Mouse (Mus musculus) limb, embryonic 11.5 days (tissue): ENCODE data around the gene Spon1. TPM values are rescaled to one million over a fixed set of nuclear protein-coding genes. Genes with fewer than 3 reads are reported as not detected.
A peak's percentile ranks its signal among the peaks of the same experiment; 100 is the strongest.

Source experiments
- ATAC-seq: fragments of 200-750 bp; cut with Nextera tagmentation; 2 replicates; pipeline ENCODE4 v1.8.0; 2017; ENCODE audit warnings: low read depth; ENCODE audit not compliant: insufficient number of reproducible peaks, low FRiP score, low TSS enrichment
- DNase-seq: peaks from one replicate; pipeline ENCODE4 v3.0.0-alpha.2; 2015; ENCODE audit warnings: low spot score
- H3K27ac ChIP-seq: fragments of 300-500 bp; sonication (generic); replicated peaks from 2 replicates; pipeline ENCODE4 v1.5.1; 2014; ENCODE audit warnings: low read depth, mild to moderate bottlenecking, low read length
- H3K27me3 ChIP-seq: fragments of 300-500 bp; sonication (generic); 2 replicates; pipeline ENCODE4 v1.6.1; 2014; ENCODE audit warnings: mild to moderate bottlenecking, low read length, mixed read lengths; ENCODE audit not compliant: control insufficient read depth, insufficient read depth
- H3K36me3 ChIP-seq: fragments of 300-500 bp; sonication (generic); 2 replicates; pipeline ENCODE4 v1.6.1; 2014; ENCODE audit warnings: mild to moderate bottlenecking, low read length, moderate library complexity, mixed read lengths; ENCODE audit not compliant: control insufficient read depth, insufficient read depth
- H3K4me1 ChIP-seq: fragments of 300-500 bp; sonication (generic); 2 replicates; pipeline ENCODE4 v1.6.1; 2014; ENCODE audit warnings: low read length, mixed read lengths; ENCODE audit not compliant: control insufficient read depth, insufficient read depth
- H3K4me2 ChIP-seq: fragments of 300-500 bp; sonication (generic); 2 replicates; pipeline ENCODE4 v1.6.1; 2014; ENCODE audit warnings: low read depth, mild to moderate bottlenecking, moderate library complexity; ENCODE audit not compliant: severe bottlenecking
- H3K4me3 ChIP-seq: fragments of 300-500 bp; sonication (generic); 2 replicates; pipeline ENCODE4 v1.5.1; 2014; ENCODE audit warnings: low read depth, low read length
- H3K9ac ChIP-seq: fragments of 300-500 bp; sonication (generic); 2 replicates; pipeline ENCODE4 v1.6.1; 2014; ENCODE audit warnings: mild to moderate bottlenecking, low read length
- H3K9me3 ChIP-seq: fragments of 300-500 bp; sonication (generic); 2 replicates; pipeline ENCODE4 v1.6.1; 2016; ENCODE audit warnings: low read length; ENCODE audit not compliant: control insufficient read depth
- WGBS: fragments of 180-500 bp; shearing (Covaris S2); extraction: QIAGEN DNeasy Blood & Tissue Kit; methylation state at CpG from one replicate; pipeline ENCODE4 v1.1.7; 2014; 5-methylcytosine and 5-hydroxymethylcytosine counted together
- polyA plus RNA-seq: library from polyadenylated mRNA; unstranded; fragments of >200 nt; fragmentation: Nextera tagmentation; extraction: Ambion mirVana; gene quantifications from 2 replicates; pipeline ENCODE4 v1.2.1, GENCODE M21; 2014

The Spon1 gene
- polyA plus RNA-seq, 1 experiment from 2014 or later = 3.8 TPM

- no peak for ATAC-seq
- H3K9me3 ChIP-seq = no peaks in the 10 kb centered on the region
- no peak for DNase-seq
- H3K36me3 ChIP-seq = no peaks in the 10 kb centered on the region
- H3K4me2 ChIP-seq = no peak overlapping the region
- no peaks in the 10 kb centered on the region for H3K27me3 ChIP-seq
- no peak overlapping the region for H3K4me3 ChIP-seq
- peaks cover under 1% of the 10 kb centered on the region; the same call in 1 of the 2 replicates for H3K4me1 ChIP-seq
- H3K27ac ChIP-seq = no peak overlapping the region
- no peak overlapping the region for H3K9ac ChIP-seq
- WGBS = 93% methylated on average over 6 of the region's 6 CpGs
These were observed 294.6 kb downstream of the Spon1 start for GRCm38 (mm10) chr7:114060445-114060844.

- no peak for ATAC-seq
- H3K9ac ChIP-seq = no peak overlapping the region
- no peaks in the 10 kb centered on the region for H3K36me3 ChIP-seq
- H3K4me3 ChIP-seq = no peak overlapping the region
- H3K27me3 ChIP-seq = no peaks in the 10 kb centered on the region
- no peak overlapping the region for H3K4me2 ChIP-seq
- no peaks in the 10 kb centered on the region for H3K9me3 ChIP-seq
- 73% methylated on average over 1 of the region's 1 CpGs for WGBS
- H3K4me1 ChIP-seq = peaks cover 9% of the 10 kb centered on the region
- no peak for DNase-seq
- no peak overlapping the region for H3K27ac ChIP-seq
These were observed 296.7 kb downstream of the Spon1 start for GRCm38 (mm10) chr7:114062451-114062850.

GRCm38 (mm10) chr7:114063534-114063933 lies 297.7 kb downstream of the Spon1 start:
- 64% methylated on average over 8 of the region's 8 CpGs for WGBS
- Histone ChIP-seq H3K36me3 (no peaks in the 10 kb centered on the region), H3K9me3 (no peaks in the 10 kb centered on the region), H3K27ac (no peak overlapping the region), H3K9ac (no peak overlapping the region), H3K4me2 (no peak overlapping the region), H3K27me3 (no peaks in the 10 kb centered on the region), H3K4me3 (no peak overlapping the region), H3K4me1 (peaks cover 9% of the 10 kb centered on the region)
- ATAC-seq (no peak), DNase-seq (no peak)

- WGBS = 84% methylated on average over 6 of the region's 6 CpGs
- ATAC-seq (no peak), DNase-seq (no peak)
- Histone ChIP-seq H3K36me3 (no peaks in the 10 kb centered on the region), H3K9ac (no peak overlapping the region), H3K4me1 (peaks cover 9% of the 10 kb centered on the region), H3K9me3 (no peaks in the 10 kb centered on the region), H3K27me3 (no peaks in the 10 kb centered on the region), H3K4me3 (no peak overlapping the region), H3K4me2 (no peak overlapping the region), H3K27ac (no peak overlapping the region)
These were observed 298.2 kb downstream of the Spon1 start for GRCm38 (mm10) chr7:114063966-114064365.

- no peak overlapping the region for H3K27ac ChIP-seq
- WGBS = 20% methylated on average over 11 of the region's 11 CpGs
- H3K27me3 ChIP-seq = no peaks in the 10 kb centered on the region
- H3K36me3 ChIP-seq = no peaks in the 10 kb centered on the region
- no peak overlapping the region for H3K4me3 ChIP-seq
- DNase-seq (peak; percentile 33), ATAC-seq (no peak; the same call in 1 of the 2 replicates)
- H3K9me3 ChIP-seq = no peaks in the 10 kb centered on the region
- peaks cover 9% of the 10 kb centered on the region for H3K4me1 ChIP-seq
- H3K9ac ChIP-seq = no peak overlapping the region
- no peak overlapping the region for H3K4me2 ChIP-seq
These were observed 299.8 kb downstream of the Spon1 start for GRCm38 (mm10) chr7:114065407-114066185.

GRCm38 (mm10) chr7:114066529-114067178 lies 300.9 kb downstream of the Spon1 start:
- no peaks in the 10 kb centered on the region for H3K36me3 ChIP-seq
- no peaks in the 10 kb centered on the region for H3K9me3 ChIP-seq
- H3K4me2 ChIP-seq = peak overlapping the region; percentile 43
- peak; percentile 90 for DNase-seq
- H3K27me3 ChIP-seq = no peaks in the 10 kb centered on the region
- H3K4me3 ChIP-seq = no peak overlapping the region
- ATAC-seq = peak; percentile 60
- 3% methylated on average over 14 of the region's 14 CpGs for WGBS
- H3K4me1 ChIP-seq = peaks cover 12% of the 10 kb centered on the region
- H3K9ac ChIP-seq = no peak overlapping the region
- no peak overlapping the region for H3K27ac ChIP-seq

GRCm38 (mm10) chr7:114068956-114069533 lies 303.2 kb downstream of the Spon1 start:
- ATAC-seq = no peak
- 85% methylated on average over 11 of the region's 11 CpGs for WGBS
- no peaks in the 10 kb centered on the region for H3K27me3 ChIP-seq

GRCm38 (mm10) chr7:114069726-114070457 lies 304.1 kb downstream of the Spon1 start:
- DNase-seq (no peak), ATAC-seq (no peak)
- 85% methylated on average over 11 of the region's 11 CpGs for WGBS
- H3K4me2 ChIP-seq = no peak overlapping the region
- no peaks in the 10 kb centered on the region for H3K9me3 ChIP-seq
- H3K9ac ChIP-seq = no peak overlapping the region
- H3K27ac ChIP-seq = no peak overlapping the region
- H3K27me3 ChIP-seq = no peaks in the 10 kb centered on the region
- H3K36me3 ChIP-seq = no peaks in the 10 kb centered on the region
- H3K4me1 ChIP-seq = peaks cover 20% of the 10 kb centered on the region
- H3K4me3 ChIP-seq = no peak overlapping the region

More at GRCm38 (mm10) chr7:114068956-114069533, 303.2 kb downstream of the Spon1 start:
- DNase-seq = no peak
- H3K4me2 ChIP-seq = no peak overlapping the region
- no peak overlapping the region for H3K4me3 ChIP-seq
- H3K9me3 ChIP-seq = no peaks in the 10 kb centered on the region
- H3K27ac ChIP-seq = no peak overlapping the region
- H3K4me1 ChIP-seq = peaks cover 20% of the 10 kb centered on the region
- H3K36me3 ChIP-seq = no peaks in the 10 kb centered on the region
- H3K9ac ChIP-seq = no peak overlapping the region
